Mouse (Mus musculus): Measurements from ENCODE around the gene Susd6. TPM values are rescaled to one million over a fixed set of nuclear protein-coding genes. Genes with fewer than 3 reads are reported as not detected.

Gene Susd6
- polyA plus RNA-seq, 1 experiment = 46.3 TPM

DNA sequence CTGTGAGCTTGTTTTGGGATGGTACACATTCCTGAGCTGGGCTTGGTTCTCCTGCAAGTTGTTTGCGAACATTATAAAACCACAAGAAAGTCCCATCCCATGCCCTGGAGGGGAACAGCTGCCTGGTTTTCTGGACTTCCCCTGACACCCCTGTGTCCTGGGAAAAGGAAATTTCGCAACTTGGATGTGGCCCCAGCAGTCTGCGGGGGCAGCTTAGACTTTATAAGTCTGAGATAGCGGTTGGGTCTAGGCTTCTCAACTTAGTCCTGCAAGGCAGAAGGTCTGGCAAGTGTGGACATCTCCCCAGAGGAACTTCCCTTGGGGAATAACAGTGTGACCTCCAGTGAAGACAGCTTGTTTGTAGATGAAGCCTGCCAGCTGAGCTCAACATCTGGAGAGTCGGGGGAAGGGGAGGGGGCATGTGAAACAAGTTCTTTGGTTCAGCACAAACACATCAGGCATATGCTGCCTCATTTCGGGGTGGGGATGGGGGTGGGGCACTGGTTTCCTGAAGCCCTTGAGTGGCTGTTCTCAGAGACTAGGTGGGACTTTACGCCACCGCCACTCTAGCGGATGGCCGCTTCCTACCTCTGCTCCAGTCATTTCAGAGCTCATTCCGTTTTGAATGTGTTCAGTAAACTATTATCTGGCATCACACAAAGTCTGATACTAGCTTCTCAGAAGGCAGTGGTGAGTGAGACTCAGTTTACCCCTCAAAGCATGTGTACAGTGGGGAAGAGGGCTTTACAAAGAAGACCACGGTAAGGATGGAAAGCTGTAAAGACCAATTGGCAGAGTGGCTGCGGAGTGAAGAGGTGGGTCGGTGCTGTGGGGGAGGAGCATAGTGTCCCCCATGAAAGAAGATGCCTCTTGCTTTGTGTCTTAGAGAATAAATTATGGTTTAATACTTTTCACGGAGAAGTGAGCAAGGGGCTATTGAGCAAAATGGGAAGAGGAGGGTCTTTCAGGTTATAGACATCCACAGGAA is 95.3 kb downstream of the Susd6 start:
- 60% methylated on average over 15 of the region's 15 CpGs for WGBS
- peak in 1 of 2 experiments; percentile 13 for DNase-seq
- Histone ChIP-seq H3K27me3 (ENCODE audit: control insufficient read depth, insufficient read depth, low read length) (no peaks in the 10 kb centered on the region; the same call in 1 of the 2 replicates), H3K4me1 (ENCODE audit: control insufficient read depth, insufficient read depth, low read length) (peaks cover 6% of the 10 kb centered on the region), H3K27ac (ENCODE audit: insufficient read depth, low read length) (no peak overlapping the region), H3K4me3 (replicated peaks; ENCODE audit: insufficient read depth, low read depth, low read length) (no peak overlapping the region)
- TF ChIP-seq POLR2A (IDR thresholded peaks at IDR 0.05; ENCODE audit: borderline replicate concordance, insufficient read depth, low read length) (no peak), CTCF (IDR thresholded peaks at IDR 0.05; ENCODE audit: borderline replicate concordance, insufficient read depth, low read depth, low read length) (no peak)

DNA sequence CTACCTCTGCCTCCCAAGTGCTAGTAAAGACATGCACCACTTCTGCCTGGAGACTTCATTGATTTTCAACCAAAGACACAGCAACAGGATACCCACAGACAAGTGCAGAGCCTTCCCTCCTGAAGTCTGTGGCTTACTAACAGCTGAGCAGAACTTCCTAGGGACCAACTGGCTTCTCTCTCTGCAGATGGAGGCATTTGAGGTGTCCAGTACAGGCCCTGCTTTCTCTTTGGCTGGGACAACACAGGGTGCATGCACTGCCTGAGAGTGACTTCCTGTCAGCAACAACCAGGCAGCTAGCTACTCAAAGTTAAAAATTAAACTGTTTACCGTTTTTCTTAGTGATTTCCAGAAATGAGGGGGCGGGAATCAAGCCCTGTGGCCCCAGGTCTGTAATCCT is 96.7 kb downstream of the Susd6 start:
- no peak for TF ChIP-seq POLR2A (IDR thresholded peaks at IDR 0.05; ENCODE audit: borderline replicate concordance, insufficient read depth, low read length)
- TF ChIP-seq CTCF (IDR thresholded peaks at IDR 0.05; ENCODE audit: borderline replicate concordance, insufficient read depth, low read depth, low read length) = no peak
- no peak for DNase-seq
- Histone ChIP-seq H3K27ac (ENCODE audit: insufficient read depth, low read length) (no peak overlapping the region), H3K4me1 (ENCODE audit: control insufficient read depth, insufficient read depth, low read length) (peaks cover 6% of the 10 kb centered on the region), H3K4me3 (replicated peaks; ENCODE audit: insufficient read depth, low read depth, low read length) (no peak overlapping the region), H3K27me3 (ENCODE audit: control insufficient read depth, insufficient read depth, low read length) (no peaks in the 10 kb centered on the region; the same call in 1 of the 2 replicates)
- 77% methylated on average over 2 of the region's 2 CpGs for WGBS

DNA sequence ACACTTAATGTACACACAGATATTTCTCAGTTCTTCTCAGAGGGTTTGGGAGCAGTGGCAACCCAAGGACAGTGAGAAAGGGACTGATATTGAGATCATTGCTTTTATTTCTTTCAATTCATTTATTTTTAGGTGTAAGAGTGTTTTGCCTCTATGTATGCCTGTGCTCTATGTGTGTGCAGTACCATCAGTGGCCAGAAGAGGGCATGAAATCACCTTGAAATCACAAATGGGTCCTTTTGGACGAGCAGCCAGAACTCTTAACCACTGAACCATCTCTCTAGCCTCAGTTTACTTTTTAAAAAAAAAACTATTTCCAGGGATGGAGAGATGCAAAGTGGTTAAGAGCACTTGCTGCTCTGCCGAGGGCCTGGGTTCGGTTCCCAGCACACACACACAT is 99.0 kb downstream of the Susd6 start:
- H3K27me3 ChIP-seq (ENCODE audit: control insufficient read depth, insufficient read depth, low read length) = no peaks in the 10 kb centered on the region; the same call in 1 of the 2 replicates
- no peak overlapping the region for H3K27ac ChIP-seq (ENCODE audit: insufficient read depth, low read length)
- no peak for DNase-seq
- no peaks in the 10 kb centered on the region for H3K4me1 ChIP-seq (ENCODE audit: control insufficient read depth, insufficient read depth, low read length)
- no peak for TF ChIP-seq CTCF (IDR thresholded peaks at IDR 0.05; ENCODE audit: borderline replicate concordance, insufficient read depth, low read depth, low read length)
- no peak for TF ChIP-seq POLR2A (IDR thresholded peaks at IDR 0.05; ENCODE audit: borderline replicate concordance, insufficient read depth, low read length)
- H3K4me3 ChIP-seq (replicated peaks; ENCODE audit: insufficient read depth, low read depth, low read length) = no peak overlapping the region
- 96% methylated on average over 3 of the region's 3 CpGs for WGBS

DNA sequence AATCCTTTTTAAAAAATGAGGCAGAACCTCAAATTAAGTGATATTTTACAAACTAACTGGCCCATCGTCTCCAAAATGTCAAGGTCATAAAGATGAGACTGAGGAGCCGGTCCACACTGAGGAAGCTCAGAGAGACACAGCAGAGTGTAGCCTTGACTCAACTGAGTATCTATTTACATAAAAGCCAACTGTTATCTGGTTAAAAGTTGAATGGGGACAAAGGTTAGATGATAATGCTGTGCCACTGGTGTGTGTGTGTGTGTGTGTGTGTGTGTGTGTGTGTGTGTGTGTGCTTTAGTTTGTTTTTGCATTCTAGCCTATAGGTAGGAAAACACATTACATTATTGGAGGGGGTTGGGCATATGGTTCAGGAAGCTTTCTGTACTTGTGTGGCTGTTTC is 100.8 kb downstream of the Susd6 start:
- no peaks in the 10 kb centered on the region; the same call in 1 of the 2 replicates for H3K27me3 ChIP-seq (ENCODE audit: control insufficient read depth, insufficient read depth, low read length)
- no peak overlapping the region for H3K27ac ChIP-seq (ENCODE audit: insufficient read depth, low read length)
- H3K4me1 ChIP-seq (ENCODE audit: control insufficient read depth, insufficient read depth, low read length) = no peaks in the 10 kb centered on the region
- TF ChIP-seq CTCF (IDR thresholded peaks at IDR 0.05; ENCODE audit: borderline replicate concordance, insufficient read depth, low read depth, low read length) (no peak), POLR2A (IDR thresholded peaks at IDR 0.05; ENCODE audit: borderline replicate concordance, insufficient read depth, low read length) (no peak)
- WGBS = 91% methylated on average over 2 of the region's 2 CpGs
- no peak for DNase-seq
- no peak overlapping the region for H3K4me3 ChIP-seq (replicated peaks; ENCODE audit: insufficient read depth, low read depth, low read length)

DNA sequence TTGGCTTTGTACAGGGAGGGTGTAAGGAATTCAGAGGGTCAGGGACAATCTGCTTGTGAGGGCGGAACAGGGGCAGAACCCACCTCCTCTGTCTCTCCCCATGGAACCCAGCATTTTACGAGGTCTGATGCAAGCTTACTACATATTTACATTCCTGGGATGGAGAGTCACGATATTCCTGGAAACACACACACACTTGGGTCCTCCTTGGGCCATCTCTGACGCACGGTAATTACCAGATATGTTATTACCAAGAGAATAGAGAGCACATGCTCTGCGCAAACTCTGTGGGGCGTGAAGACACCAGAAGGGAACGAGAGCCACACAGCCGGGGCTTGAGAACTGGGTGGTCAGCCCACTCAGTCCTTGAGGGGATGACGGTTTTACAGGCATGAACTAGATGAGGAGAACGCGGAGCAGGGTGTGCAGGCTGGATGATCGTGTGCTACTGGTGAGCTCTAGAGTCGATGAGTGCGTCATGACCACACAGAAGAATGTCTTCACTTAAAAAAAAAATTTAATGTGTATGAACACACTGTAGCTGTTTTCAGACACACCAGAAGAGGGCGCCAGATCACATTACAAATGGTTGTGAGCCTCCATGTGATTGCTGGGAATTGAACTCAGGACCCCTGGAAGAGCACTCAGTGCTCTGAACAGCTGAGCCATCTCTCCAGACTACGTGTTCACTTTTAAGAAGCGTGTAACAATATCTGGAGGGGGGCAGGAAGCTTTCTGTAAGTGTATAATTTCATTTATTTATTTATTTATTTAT is 103.6 kb downstream of the Susd6 start:
- Histone ChIP-seq H3K4me1 (ENCODE audit: control insufficient read depth, insufficient read depth, low read length) (no peaks in the 10 kb centered on the region), H3K27me3 (ENCODE audit: control insufficient read depth, insufficient read depth, low read length) (no peaks in the 10 kb centered on the region; the same call in 1 of the 2 replicates), H3K4me3 (replicated peaks; ENCODE audit: insufficient read depth, low read depth, low read length) (no peak overlapping the region), H3K27ac (ENCODE audit: insufficient read depth, low read length) (no peak overlapping the region)
- WGBS = 92% methylated on average over 18 of the region's 18 CpGs
- peak in 1 of 2 experiments; percentile 18 for DNase-seq
- TF ChIP-seq CTCF (IDR thresholded peaks at IDR 0.05; ENCODE audit: borderline replicate concordance, insufficient read depth, low read depth, low read length) (0 out of 2 replicates have a peak, but pooled peaks have one; percentile 21), POLR2A (IDR thresholded peaks at IDR 0.05; ENCODE audit: borderline replicate concordance, insufficient read depth, low read length) (no peak)

DNA sequence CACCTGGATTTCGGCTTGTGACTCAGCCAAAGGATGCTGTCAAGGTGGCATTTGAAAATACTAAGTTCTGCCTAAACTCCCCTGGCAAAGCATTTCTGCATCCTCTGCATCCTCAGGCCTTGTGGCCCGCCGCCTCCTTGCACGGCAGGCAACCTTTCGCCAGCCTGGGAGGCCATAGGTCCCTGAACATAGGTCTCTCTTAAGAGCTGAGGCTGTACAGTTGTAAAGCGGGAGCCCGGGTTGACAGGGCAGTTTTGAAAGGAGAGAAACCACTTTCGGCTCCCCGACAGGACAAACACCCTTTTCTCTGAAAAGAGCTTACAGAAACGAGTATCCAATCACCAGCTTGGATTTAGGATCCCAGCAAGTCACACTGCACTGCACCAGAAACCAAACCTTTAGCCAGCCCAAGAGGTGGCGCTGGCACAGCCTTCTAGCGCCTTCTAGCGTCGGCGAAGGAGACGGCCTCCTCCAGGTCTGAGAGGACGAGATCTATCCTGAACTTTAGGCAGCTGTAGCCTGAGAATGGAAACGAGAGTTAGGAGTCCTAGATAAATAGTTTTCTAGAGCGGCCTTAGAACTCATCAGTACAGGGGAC is 104.8 kb downstream of the Susd6 start:
- peak overlapping the region; percentile 30; the same call in 1 of the 2 replicates for H3K27ac ChIP-seq (ENCODE audit: insufficient read depth, low read length)
- TF ChIP-seq POLR2A (IDR thresholded peaks at IDR 0.05; ENCODE audit: borderline replicate concordance, insufficient read depth, low read length) (no peak), CTCF (IDR thresholded peaks at IDR 0.05; ENCODE audit: borderline replicate concordance, insufficient read depth, low read depth, low read length) (peak; percentile 99)

DNA sequence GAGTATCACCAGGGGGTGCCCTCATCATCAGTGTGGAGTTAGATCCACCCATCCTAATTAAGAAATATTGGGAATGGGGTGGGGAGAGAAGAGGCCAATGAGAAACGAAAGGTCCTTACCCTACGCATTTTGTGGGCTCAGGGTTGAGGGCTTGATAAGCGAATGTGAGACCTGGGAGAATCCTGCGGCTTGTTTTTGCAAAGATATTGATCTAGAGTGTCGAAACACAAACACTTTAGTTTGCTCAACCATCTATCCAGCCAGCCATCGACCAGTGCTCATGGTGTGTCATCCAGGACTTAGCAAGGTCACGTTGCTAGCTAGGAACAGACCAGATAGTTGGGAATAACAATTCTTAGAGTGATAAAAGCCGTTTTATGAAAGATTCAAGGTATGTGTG is 119.3 kb downstream of the Susd6 start:
- H3K27me3 ChIP-seq (ENCODE audit: control insufficient read depth, insufficient read depth, low read length) = no peaks in the 10 kb centered on the region
- TF ChIP-seq POLR2A (IDR thresholded peaks at IDR 0.05; ENCODE audit: borderline replicate concordance, insufficient read depth, low read length) (no peak), CTCF (IDR thresholded peaks at IDR 0.05; ENCODE audit: borderline replicate concordance, insufficient read depth, low read depth, low read length) (no peak)
- H3K4me1 ChIP-seq (ENCODE audit: control insufficient read depth, insufficient read depth, low read length) = no peaks in the 10 kb centered on the region
- WGBS = 90% methylated on average over 8 of the region's 8 CpGs
- no peak overlapping the region for H3K27ac ChIP-seq (ENCODE audit: insufficient read depth, low read length)
- no peak overlapping the region for H3K4me3 ChIP-seq (replicated peaks; ENCODE audit: insufficient read depth, low read depth, low read length)
- no peak for DNase-seq

More for the DNA sequence above, 104.8 kb downstream of the Susd6 start:
- WGBS = 6% methylated on average over 19 of the region's 19 CpGs
- Histone ChIP-seq H3K27me3 (ENCODE audit: control insufficient read depth, insufficient read depth, low read length) (no peaks in the 10 kb centered on the region), H3K4me1 (ENCODE audit: control insufficient read depth, insufficient read depth, low read length) (no peaks in the 10 kb centered on the region), H3K4me3 (replicated peaks; ENCODE audit: insufficient read depth, low read depth, low read length) (peak overlapping the region; percentile 4)
- DNase-seq = peak; percentile 82 to 83

Data from cerebellum, adult 2 months (tissue).